Mouse (Mus musculus): Measurements from ENCODE around the gene Top1. TPM values are rescaled to one million over a fixed set of nuclear protein-coding genes. Genes with fewer than 3 reads are reported as not detected.

The Top1 gene
- polyA plus RNA-seq, 1 experiment from 2014 or later: 48.6 TPM

DNA sequence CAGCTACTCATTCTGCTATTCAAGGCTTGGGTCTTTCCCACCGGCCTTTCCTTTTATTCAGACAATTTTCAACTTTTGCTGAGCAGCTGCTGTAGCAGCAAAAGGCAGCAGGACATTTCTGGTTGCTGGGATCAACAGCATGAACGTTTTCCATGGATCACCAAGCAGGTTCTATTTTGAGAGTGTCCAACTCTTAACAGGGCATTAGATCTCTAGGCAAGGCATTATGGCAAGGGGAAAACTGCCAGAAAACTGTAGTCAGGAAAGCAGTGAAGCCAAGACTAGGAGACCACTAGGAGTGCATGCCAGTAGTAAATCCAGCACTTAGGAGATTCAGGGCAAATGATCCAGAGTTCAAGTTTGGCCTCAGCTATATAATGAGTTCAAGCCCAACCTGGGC is 4.5 kb upstream of the Top1 start:
- no peaks in the 10 kb centered on the region for H3K36me3 ChIP-seq (ENCODE audit: control insufficient read depth, insufficient read depth, low read length)
- H3K4me1 ChIP-seq (ENCODE audit: control insufficient read depth in 2 of 2, insufficient read depth in 2 of 2, low read length in 2 of 2): peaks cover 4% of the 10 kb centered on the region in 2 experiments; a peak in 1 of 4 replicates
- H3K9ac ChIP-seq (ENCODE audit: low read length): no peak overlapping the region
- H3K4me3 ChIP-seq (ENCODE audit: control insufficient read depth in 1 of 2, insufficient read depth in 1 of 2, low read depth in 1 of 2, low read length in 2 of 2): no peak overlapping the region
- H3K4me2 ChIP-seq (ENCODE audit: low read length): no peak overlapping the region
- H3K9me3 ChIP-seq (ENCODE audit: control insufficient read depth, low read length): 0 out of 2 replicates have a peak, but pooled peaks cover 5% of the 10 kb centered on the region
- no peaks in the 10 kb centered on the region for H3K27me3 ChIP-seq (ENCODE audit: control insufficient read depth, insufficient read depth, low read length)
- WGBS: 25% methylated on average over 2 of the region's 2 CpGs
- H3K27ac ChIP-seq (replicated peaks in 1 of 2; ENCODE audit: control insufficient read depth in 1 of 2, insufficient read depth in 1 of 2, low read depth in 2 of 2, low read length in 2 of 2): no peak overlapping the region; a peak in 1 of 4 replicates
- ATAC-seq (ENCODE audit: insufficient number of reproducible peaks, insufficient read depth, low FRiP score, low read depth): no peak

DNA sequence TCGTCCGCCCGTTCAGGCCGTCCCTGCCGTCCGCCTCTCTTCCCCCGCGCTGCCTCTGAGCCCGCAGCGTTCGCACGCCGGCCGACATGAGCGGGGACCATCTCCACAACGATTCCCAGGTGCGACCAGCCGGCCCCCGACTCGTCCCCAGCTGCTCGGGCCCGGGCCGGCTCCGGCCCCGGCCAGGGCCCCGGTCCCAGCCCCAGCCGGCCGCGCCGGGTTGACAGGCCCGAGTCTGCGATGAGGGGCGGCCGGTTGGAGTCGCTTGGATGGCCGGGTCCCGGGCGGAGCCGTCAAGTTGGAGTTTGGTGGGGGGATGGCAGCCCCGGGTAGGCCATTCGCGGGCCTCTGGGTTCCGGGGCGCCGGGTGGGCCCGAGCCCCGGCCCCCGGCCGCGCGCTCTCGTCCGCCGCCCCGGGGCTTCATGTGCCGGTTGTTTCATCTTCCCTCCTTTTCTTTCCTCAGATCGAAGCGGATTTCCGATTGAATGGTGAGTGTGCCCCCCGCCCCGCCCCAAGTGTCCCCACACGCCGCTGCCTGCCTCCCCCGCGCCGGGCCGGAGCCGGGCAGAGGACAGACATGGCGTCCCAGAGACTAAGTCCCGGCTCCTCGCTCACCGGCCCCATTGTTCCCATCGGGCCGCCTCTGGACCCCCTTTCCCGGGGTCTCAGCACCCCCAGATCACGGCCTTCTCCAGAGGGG is 606 bp downstream of the Top1 start:
- Histone ChIP-seq H3K4me1 (ENCODE audit: control insufficient read depth in 2 of 2, insufficient read depth in 2 of 2, low read length in 2 of 2) (peaks cover 4 to 27% of the 10 kb centered on the region in 2 experiments; a peak in 3 of 4 replicates), H3K27ac (replicated peaks in 1 of 2; ENCODE audit: control insufficient read depth in 1 of 2, insufficient read depth in 1 of 2, low read depth in 2 of 2, low read length in 2 of 2) (peak overlapping the region; percentile 95 to 99), H3K4me3 (ENCODE audit: control insufficient read depth in 1 of 2, insufficient read depth in 1 of 2, low read depth in 1 of 2, low read length in 2 of 2) (peak overlapping the region; percentile 91 to 96), H3K27me3 (ENCODE audit: control insufficient read depth, insufficient read depth, low read length) (no peaks in the 10 kb centered on the region), H3K36me3 (ENCODE audit: control insufficient read depth, insufficient read depth, low read length) (peaks cover 7% of the 10 kb centered on the region; the same call in 1 of the 2 replicates), H3K4me2 (ENCODE audit: low read length) (peak overlapping the region; percentile 82), H3K9ac (ENCODE audit: low read length) (peak overlapping the region; percentile 100), H3K9me3 (ENCODE audit: control insufficient read depth, low read length) (no peaks in the 10 kb centered on the region)
- WGBS: under 1% methylated on average over 64 of the region's 76 CpGs
- ATAC-seq (ENCODE audit: insufficient number of reproducible peaks, insufficient read depth, low FRiP score, low read depth): peak; percentile 36

DNA sequence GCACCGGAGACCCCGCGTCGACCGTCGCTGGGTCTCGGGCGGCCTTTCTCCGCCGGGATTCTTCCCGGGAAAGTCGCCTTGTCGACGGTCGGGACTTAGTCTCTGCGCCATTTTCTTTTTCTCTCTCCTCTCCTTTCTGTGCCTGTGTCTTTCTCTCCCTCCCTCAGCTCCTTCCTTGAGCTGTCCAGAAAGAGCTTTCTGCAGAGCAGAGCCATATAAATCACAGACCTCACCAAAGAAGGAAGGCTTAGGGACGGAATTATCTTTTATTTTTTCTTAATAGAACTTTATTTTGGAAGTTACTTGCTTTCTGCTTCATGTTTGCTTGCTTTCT is 1.1 kb downstream of the Top1 start:
- Histone ChIP-seq H3K27ac (replicated peaks in 1 of 2; ENCODE audit: control insufficient read depth in 1 of 2, insufficient read depth in 1 of 2, low read depth in 2 of 2, low read length in 2 of 2) (peak overlapping the region; percentile 95 to 99), H3K9ac (ENCODE audit: low read length) (peak overlapping the region; percentile 100), H3K4me2 (ENCODE audit: low read length) (peak overlapping the region; percentile 82), H3K36me3 (ENCODE audit: control insufficient read depth, insufficient read depth, low read length) (peaks cover 7% of the 10 kb centered on the region; the same call in 1 of the 2 replicates), H3K4me3 (ENCODE audit: control insufficient read depth in 1 of 2, insufficient read depth in 1 of 2, low read depth in 1 of 2, low read length in 2 of 2) (peak overlapping the region; percentile 91 to 96), H3K27me3 (ENCODE audit: control insufficient read depth, insufficient read depth, low read length) (no peaks in the 10 kb centered on the region), H3K4me1 (ENCODE audit: control insufficient read depth in 2 of 2, insufficient read depth in 2 of 2, low read length in 2 of 2) (peaks cover 4 to 28% of the 10 kb centered on the region in 2 experiments; a peak in 3 of 4 replicates), H3K9me3 (ENCODE audit: control insufficient read depth, low read length) (no peaks in the 10 kb centered on the region)
- no peak for ATAC-seq (ENCODE audit: insufficient number of reproducible peaks, insufficient read depth, low FRiP score, low read depth)
- WGBS: 0% methylated on average over 17 of the region's 17 CpGs

DNA sequence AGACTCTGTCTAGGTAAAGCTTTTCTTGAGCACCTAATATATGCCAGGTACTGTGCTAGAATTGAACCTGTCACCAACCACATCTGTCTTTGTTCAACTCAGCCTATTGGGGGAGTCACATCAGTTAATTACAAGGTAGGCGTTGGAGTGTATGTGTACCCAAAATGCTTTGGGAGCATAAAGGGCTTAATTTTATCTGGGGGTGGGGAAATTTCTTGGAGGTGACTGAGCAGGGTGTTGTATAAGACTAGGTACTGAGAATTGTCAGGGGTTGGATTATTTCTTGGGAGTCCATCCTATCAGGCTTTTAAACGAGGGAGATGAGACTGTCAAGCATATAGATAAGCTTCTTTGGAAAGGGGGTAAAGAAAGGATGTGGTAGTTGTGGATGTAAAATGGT is 2.4 kb downstream of the Top1 start:
- H3K9ac ChIP-seq (ENCODE audit: low read length): peak overlapping the region; percentile 100
- WGBS: 26% methylated on average over 2 of the region's 2 CpGs
- H3K9me3 ChIP-seq (ENCODE audit: control insufficient read depth, low read length): no peaks in the 10 kb centered on the region
- peak overlapping the region in 1 of 2 experiments; percentile 14; a peak in 1 of 4 replicates for H3K27ac ChIP-seq (replicated peaks in 1 of 2; ENCODE audit: control insufficient read depth in 1 of 2, insufficient read depth in 1 of 2, low read depth in 2 of 2, low read length in 2 of 2)
- H3K4me2 ChIP-seq (ENCODE audit: low read length): peak overlapping the region; percentile 82
- peaks cover 6 to 32% of the 10 kb centered on the region in 2 experiments; a peak in 3 of 4 replicates for H3K4me1 ChIP-seq (ENCODE audit: control insufficient read depth in 2 of 2, insufficient read depth in 2 of 2, low read length in 2 of 2)
- peaks cover 11% of the 10 kb centered on the region for H3K36me3 ChIP-seq (ENCODE audit: control insufficient read depth, insufficient read depth, low read length)
- peak overlapping the region; percentile 10 to 96; a peak in 3 of 4 replicates for H3K4me3 ChIP-seq (ENCODE audit: control insufficient read depth in 1 of 2, insufficient read depth in 1 of 2, low read depth in 1 of 2, low read length in 2 of 2)
- no peaks in the 10 kb centered on the region for H3K27me3 ChIP-seq (ENCODE audit: control insufficient read depth, insufficient read depth, low read length)
- ATAC-seq (ENCODE audit: insufficient number of reproducible peaks, insufficient read depth, low FRiP score, low read depth): no peak

DNA sequence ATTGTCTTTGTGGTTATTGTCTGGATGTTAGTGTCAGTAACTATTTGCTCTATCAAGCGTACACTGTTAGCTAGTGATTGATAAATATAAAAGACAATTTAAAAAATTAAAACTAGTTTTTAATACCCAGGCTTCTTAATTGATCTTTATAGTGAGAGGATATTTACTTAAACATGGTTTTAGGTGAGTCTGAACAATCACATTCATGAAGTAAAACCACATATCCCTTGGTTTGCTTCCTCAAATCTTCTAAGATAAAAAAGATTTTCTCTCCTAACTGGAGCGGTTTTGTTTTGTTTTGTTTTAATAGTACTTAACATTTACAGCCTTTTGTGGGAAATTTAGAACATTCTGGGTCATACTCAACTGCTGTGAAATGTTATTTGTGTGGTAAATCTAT is 3.4 kb downstream of the Top1 start:
- H3K4me1 ChIP-seq (ENCODE audit: control insufficient read depth in 2 of 2, insufficient read depth in 2 of 2, low read length in 2 of 2): peaks cover 6 to 34% of the 10 kb centered on the region in 2 experiments; a peak in 3 of 4 replicates
- peak overlapping the region in 1 of 2 experiments; percentile 96; a peak in 1 of 4 replicates for H3K4me3 ChIP-seq (ENCODE audit: control insufficient read depth in 1 of 2, insufficient read depth in 1 of 2, low read depth in 1 of 2, low read length in 2 of 2)
- no peak for ATAC-seq (ENCODE audit: insufficient number of reproducible peaks, insufficient read depth, low FRiP score, low read depth)
- no peaks in the 10 kb centered on the region for H3K9me3 ChIP-seq (ENCODE audit: control insufficient read depth, low read length)
- H3K27ac ChIP-seq (replicated peaks in 1 of 2; ENCODE audit: control insufficient read depth in 1 of 2, insufficient read depth in 1 of 2, low read depth in 2 of 2, low read length in 2 of 2): no peak overlapping the region
- 78% methylated on average over 2 of the region's 2 CpGs for WGBS
- H3K27me3 ChIP-seq (ENCODE audit: control insufficient read depth, insufficient read depth, low read length): no peaks in the 10 kb centered on the region
- peak overlapping the region; percentile 82 for H3K4me2 ChIP-seq (ENCODE audit: low read length)
- peak overlapping the region; percentile 59; the same call in 1 of the 2 replicates for H3K9ac ChIP-seq (ENCODE audit: low read length)
- peaks cover 16% of the 10 kb centered on the region for H3K36me3 ChIP-seq (ENCODE audit: control insufficient read depth, insufficient read depth, low read length)

DNA sequence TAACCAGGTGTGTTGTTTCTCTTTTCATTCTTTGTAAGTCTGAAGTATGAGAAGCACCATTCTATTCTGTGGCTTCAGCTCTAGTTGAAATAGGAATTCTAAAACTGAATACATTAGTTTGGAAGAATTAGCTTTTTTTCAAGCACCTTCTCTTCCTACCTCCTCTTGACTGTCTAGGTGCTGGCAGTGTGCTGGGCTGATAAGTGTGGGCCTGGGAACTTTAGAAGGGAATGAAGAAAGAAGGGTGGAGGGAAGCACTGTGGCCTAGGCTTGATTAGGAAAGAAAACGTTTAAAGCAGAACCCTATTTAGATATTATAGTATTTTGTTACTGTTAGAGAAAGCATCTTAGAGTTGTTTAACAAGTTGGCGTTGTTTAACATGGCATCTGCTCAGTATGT is 5.5 kb downstream of the Top1 start:
- Histone ChIP-seq H3K27me3 (ENCODE audit: control insufficient read depth, insufficient read depth, low read length) (no peaks in the 10 kb centered on the region), H3K9me3 (ENCODE audit: control insufficient read depth, low read length) (no peaks in the 10 kb centered on the region), H3K4me1 (ENCODE audit: control insufficient read depth in 2 of 2, insufficient read depth in 2 of 2, low read length in 2 of 2) (peaks cover 2 to 39% of the 10 kb centered on the region in 2 experiments; a peak in 3 of 4 replicates), H3K4me3 (ENCODE audit: control insufficient read depth in 1 of 2, insufficient read depth in 1 of 2, low read depth in 1 of 2, low read length in 2 of 2) (no peak overlapping the region), H3K4me2 (ENCODE audit: low read length) (peak overlapping the region; percentile 6; the same call in 1 of the 2 replicates), H3K36me3 (ENCODE audit: control insufficient read depth, insufficient read depth, low read length) (peaks cover 29% of the 10 kb centered on the region), H3K9ac (ENCODE audit: low read length) (no peak overlapping the region), H3K27ac (replicated peaks in 1 of 2; ENCODE audit: control insufficient read depth in 1 of 2, insufficient read depth in 1 of 2, low read depth in 2 of 2, low read length in 2 of 2) (no peak overlapping the region)
- 60% methylated on average over 2 of the region's 2 CpGs for WGBS
- no peak for ATAC-seq (ENCODE audit: insufficient number of reproducible peaks, insufficient read depth, low FRiP score, low read depth)

DNA sequence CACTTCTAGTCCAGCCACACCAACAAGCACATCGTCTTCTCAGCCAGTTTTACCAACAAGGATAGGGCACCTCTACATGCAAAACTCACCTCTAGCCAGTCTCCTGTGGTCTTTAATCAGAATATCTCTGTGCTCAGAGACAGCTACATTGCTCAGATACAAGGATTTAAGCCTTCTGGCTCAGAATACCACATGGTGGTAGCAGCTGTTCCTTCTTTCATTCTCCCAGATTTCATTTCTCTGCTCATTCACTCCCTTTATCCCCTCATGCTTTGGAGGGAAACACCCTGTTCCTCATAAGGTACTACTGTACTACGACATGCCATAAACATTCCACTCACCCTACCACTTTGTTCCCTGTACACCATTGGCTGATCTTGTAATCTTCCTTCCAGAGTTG is 7.5 kb downstream of the Top1 start:
- peaks cover 2 to 30% of the 10 kb centered on the region in 2 experiments; a peak in 3 of 4 replicates for H3K4me1 ChIP-seq (ENCODE audit: control insufficient read depth in 2 of 2, insufficient read depth in 2 of 2, low read length in 2 of 2)
- WGBS: 66% methylated on average over 2 of the region's 2 CpGs

More for the DNA sequence above, 7.5 kb downstream of the Top1 start:
- no peak overlapping the region for H3K4me3 ChIP-seq (ENCODE audit: control insufficient read depth in 1 of 2, insufficient read depth in 1 of 2, low read depth in 1 of 2, low read length in 2 of 2)
- ATAC-seq (ENCODE audit: insufficient number of reproducible peaks, insufficient read depth, low FRiP score, low read depth): no peak
- H3K9ac ChIP-seq (ENCODE audit: low read length): no peak overlapping the region
- no peak overlapping the region for H3K4me2 ChIP-seq (ENCODE audit: low read length)
- no peaks in the 10 kb centered on the region for H3K9me3 ChIP-seq (ENCODE audit: control insufficient read depth, low read length)
- no peaks in the 10 kb centered on the region for H3K27me3 ChIP-seq (ENCODE audit: control insufficient read depth, insufficient read depth, low read length)
- peaks cover 25% of the 10 kb centered on the region for H3K36me3 ChIP-seq (ENCODE audit: control insufficient read depth, insufficient read depth, low read length)
- no peak overlapping the region for H3K27ac ChIP-seq (replicated peaks in 1 of 2; ENCODE audit: control insufficient read depth in 1 of 2, insufficient read depth in 1 of 2, low read depth in 2 of 2, low read length in 2 of 2)
